Mouse (Mus musculus) embryonic facial prominence, embryonic 11.5 days (tissue): ENCODE measurements around the gene Larp1. TPM values are rescaled to one million over a fixed set of nuclear protein-coding genes. Genes with fewer than 3 reads are reported as not detected.

Experiments
- ATAC-seq: fragments of 200-750 bp; cut with Nextera tagmentation; replicated peaks from 2 replicates; pipeline ENCODE4 v1.8.0; 2017; ENCODE audit warnings: low read depth; ENCODE audit not compliant: insufficient number of reproducible peaks, low FRiP score, low TSS enrichment
- DNase-seq: peaks from one replicate; pipeline ENCODE4 v3.0.0-alpha.2; 2015; ENCODE audit warnings: low spot score
- H3K27ac ChIP-seq: fragments of 300-500 bp; sonication (generic); replicated peaks from 2 replicates; pipeline ENCODE4 v1.5.1; 2014; ENCODE audit warnings: mild to moderate bottlenecking, low read depth, low read length, control low read depth
- H3K27me3 ChIP-seq: fragments of 300-500 bp; sonication (generic); 2 replicates; pipeline ENCODE4 v1.6.1; 2014; ENCODE audit warnings: mild to moderate bottlenecking, low read length, moderate library complexity, mixed read lengths; ENCODE audit not compliant: control insufficient read depth, insufficient read depth
- H3K36me3 ChIP-seq: fragments of 300-500 bp; sonication (generic); replicated peaks from 2 replicates; pipeline ENCODE4 v1.6.1; 2014; ENCODE audit warnings: low read depth, mild to moderate bottlenecking, low read length, moderate library complexity, mixed read lengths; ENCODE audit not compliant: control insufficient read depth, insufficient read depth
- H3K4me1 ChIP-seq: fragments of 300-500 bp; sonication (generic); 2 replicates; pipeline ENCODE4 v1.6.1; 2014; ENCODE audit warnings: low read length, mixed read lengths; ENCODE audit not compliant: control insufficient read depth, insufficient read depth
- H3K4me2 ChIP-seq: fragments of 300-500 bp; sonication (generic); 2 replicates; pipeline ENCODE4 v1.6.1; 2014; ENCODE audit warnings: low read depth, mild to moderate bottlenecking, control low read depth, low read length, moderate library complexity
- H3K4me3 ChIP-seq: fragments of 300-500 bp; sonication (generic); 2 replicates; pipeline ENCODE4 v1.5.1; 2014; ENCODE audit warnings: low read depth, low read length, control low read depth
- H3K9ac ChIP-seq: fragments of 300-500 bp; sonication (generic); replicated peaks from 2 replicates; pipeline ENCODE4 v1.6.1; 2014; ENCODE audit warnings: mild to moderate bottlenecking, control low read depth, low read length
- H3K9me3 ChIP-seq: fragments of 300-500 bp; sonication (generic); replicated peaks from 2 replicates; pipeline ENCODE4 v1.6.1; 2016; ENCODE audit warnings: mild to moderate bottlenecking, low read length, inconsistent platforms, mixed read lengths; ENCODE audit not compliant: control insufficient read depth
- WGBS: fragments of 180-500 bp; shearing (Covaris S2); extraction: QIAGEN DNeasy Blood & Tissue Kit; methylation state at CpG from one replicate; pipeline ENCODE4 v1.1.7; 2014; 5-methylcytosine and 5-hydroxymethylcytosine counted together
- polyA plus RNA-seq: library from polyadenylated mRNA; unstranded; fragments of >200 nt; fragmentation: Nextera tagmentation; extraction: Ambion mirVana; gene quantifications from 2 replicates; pipeline ENCODE4 v1.2.1, GENCODE M21; 2014

The Larp1 gene
- 14.7 and 15.2 TPM in 2 replicates for polyA plus RNA-seq

DNA sequence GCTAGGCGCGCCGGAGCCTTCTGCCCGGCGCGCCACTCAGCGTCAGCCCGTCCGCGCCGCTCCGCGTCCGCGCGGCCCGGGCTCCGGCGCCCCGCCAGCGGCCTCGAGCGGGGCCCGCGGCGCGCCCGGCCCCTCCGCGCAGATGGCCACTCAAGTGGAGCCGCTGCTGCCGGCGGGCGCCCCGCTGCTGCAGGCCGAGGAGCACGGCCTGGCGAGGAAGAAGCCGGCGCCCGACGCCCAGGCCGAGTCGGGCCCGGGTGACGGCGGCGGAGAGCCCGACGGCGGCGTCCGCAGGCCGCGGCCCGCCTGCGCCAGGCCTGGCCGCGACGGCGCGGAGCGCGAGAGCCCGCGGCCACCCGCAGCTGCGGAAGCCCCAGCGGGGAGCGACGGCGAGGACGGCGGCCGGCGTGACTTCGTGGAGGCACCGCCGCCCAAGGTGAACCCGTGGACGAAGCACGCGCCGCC, at the start of gene Larp1:
Gene Larp1 (plus strand): TSS at position 14 of the 465 bp plus-strand sequence.
- ATAC-seq (no peak; the same call in 1 of the 2 replicates), DNase-seq (no peak)
- Histone ChIP-seq H3K4me1 (peaks cover 2% of the 10 kb centered on the region; the same call in 1 of the 2 replicates), H3K27me3 (no peaks in the 10 kb centered on the region), H3K4me3 (peak within 1 kb of the TSS; percentile 97), H3K36me3 (no peaks in the 10 kb centered on the region), H3K9me3 (no peaks in the 10 kb centered on the region), H3K9ac (peak within 1 kb of the TSS; percentile 92), H3K27ac (peak within 1 kb of the TSS; percentile 75), H3K4me2 (peak within 1 kb of the TSS; percentile 82)
- under 1% methylated on average over 74 of the region's 84 CpGs for WGBS

DNA sequence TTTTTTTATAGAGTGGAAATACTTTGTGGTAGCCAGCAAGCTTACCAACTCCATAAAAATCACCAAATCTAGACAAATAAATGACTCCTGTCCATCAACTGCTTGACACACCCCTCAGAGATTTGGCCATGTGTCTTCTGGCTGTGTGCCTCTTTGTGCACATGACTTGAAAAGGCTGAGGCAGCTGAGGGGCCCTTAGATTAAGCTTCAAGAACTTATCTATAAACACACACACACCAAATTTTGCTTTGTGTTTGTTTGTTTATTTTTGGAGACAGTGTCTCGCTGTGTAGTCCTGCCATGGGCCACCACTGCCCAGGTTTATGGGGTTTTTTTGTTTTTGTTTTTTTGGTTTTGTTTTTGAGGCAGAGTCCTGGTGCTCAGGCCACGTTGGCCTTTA, 48.9 kb upstream of the Larp1 start:
- Histone ChIP-seq H3K27ac (no peak overlapping the region), H3K27me3 (no peaks in the 10 kb centered on the region), H3K4me1 (no peaks in the 10 kb centered on the region), H3K36me3 (no peaks in the 10 kb centered on the region), H3K9me3 (no peaks in the 10 kb centered on the region), H3K9ac (no peak overlapping the region), H3K4me2 (no peak overlapping the region), H3K4me3 (no peak overlapping the region)
- DNase-seq (no peak), ATAC-seq (no peak)
- 75% methylated on average over 2 of the region's 2 CpGs for WGBS

DNA sequence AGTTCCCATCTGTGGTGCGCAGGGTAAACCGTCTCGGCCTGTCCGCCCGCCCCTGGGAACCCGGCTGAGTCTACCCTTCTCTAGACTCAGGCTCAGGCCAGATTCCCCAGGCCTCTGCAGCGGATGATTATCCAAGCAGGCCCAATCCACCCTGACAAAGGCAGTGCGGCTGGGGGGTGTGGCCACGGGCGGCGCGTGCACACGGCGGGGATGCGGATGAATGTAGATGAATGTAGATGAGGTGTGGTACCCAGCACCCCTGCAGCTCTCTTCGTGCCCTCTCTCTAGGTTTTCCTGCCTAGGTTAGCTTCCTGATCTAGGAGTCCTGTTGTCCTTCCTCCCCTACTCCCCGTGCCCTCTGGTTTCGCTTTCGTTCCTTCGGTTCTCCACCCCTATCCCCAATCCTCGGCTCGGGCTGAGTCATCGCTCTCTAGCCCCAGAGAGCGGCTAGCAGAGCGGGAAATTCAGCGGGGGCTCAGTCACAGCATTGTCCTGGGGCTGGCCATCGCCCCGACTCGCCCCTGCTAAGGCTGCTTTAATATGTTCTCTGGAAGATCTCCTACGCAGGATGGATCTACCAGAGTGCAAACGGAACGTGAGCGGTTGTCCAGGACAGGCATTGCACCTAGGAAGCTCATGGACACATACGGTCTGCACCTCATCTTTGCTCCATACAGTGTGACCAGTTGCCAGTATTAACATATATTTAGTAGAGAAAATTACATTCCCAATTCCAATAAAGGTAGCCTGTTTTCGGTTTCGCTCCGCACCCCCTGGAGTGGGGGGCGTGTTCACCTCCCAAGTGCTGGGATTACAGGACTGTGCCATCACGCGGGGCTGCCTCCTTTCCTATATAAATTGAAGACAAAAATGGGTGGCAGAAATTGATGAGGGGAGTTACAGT, 46.2 kb upstream of the Larp1 start:
- 1% methylated on average over 40 of the region's 40 CpGs for WGBS
- peak overlapping the region; percentile 82 for H3K9ac ChIP-seq
- H3K27me3 ChIP-seq: no peaks in the 10 kb centered on the region
- no peaks in the 10 kb centered on the region for H3K36me3 ChIP-seq
- peak overlapping the region; percentile 85 for H3K4me2 ChIP-seq
- no peaks in the 10 kb centered on the region for H3K9me3 ChIP-seq
- H3K4me1 ChIP-seq: no peaks in the 10 kb centered on the region
- H3K4me3 ChIP-seq: peak overlapping the region; percentile 58
- peak overlapping the region; percentile 47; the same call in 1 of the 2 replicates for H3K27ac ChIP-seq
- peak; percentile 91 for DNase-seq
- ATAC-seq: peak; percentile 92

DNA sequence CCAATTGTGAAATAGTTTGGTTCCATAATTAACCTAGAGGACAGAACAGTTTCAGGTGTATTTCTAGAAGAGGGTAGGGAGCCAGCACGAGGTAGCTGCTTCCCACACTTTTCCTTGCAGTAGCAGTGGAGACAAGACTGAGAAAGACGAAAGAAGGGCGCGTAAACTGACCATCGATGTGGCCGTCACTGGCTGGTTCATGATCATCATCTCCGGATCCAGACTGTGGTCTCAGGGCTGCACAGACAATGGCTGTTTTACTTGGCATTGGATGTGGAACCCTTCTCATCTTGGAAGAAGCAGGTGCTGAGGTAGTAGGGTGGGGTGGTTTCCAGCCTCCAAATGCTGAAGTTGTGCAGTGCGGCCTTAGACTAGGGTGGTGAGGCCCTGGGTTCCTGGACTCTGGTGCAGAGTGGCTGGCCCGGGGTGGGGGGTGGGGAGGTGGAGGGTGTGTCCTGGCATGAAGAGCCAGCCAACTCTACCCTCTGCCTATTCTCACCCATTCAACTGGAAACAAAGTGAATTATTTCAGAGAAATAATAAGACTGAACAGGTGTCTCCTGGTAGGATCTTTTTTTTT, 45.5 kb upstream of the Larp1 start:
- no peaks in the 10 kb centered on the region for H3K4me1 ChIP-seq
- 32% methylated on average over 9 of the region's 9 CpGs for WGBS
- peak overlapping the region; percentile 82 for H3K9ac ChIP-seq
- no peaks in the 10 kb centered on the region for H3K36me3 ChIP-seq
- no peaks in the 10 kb centered on the region for H3K9me3 ChIP-seq
- H3K4me3 ChIP-seq: peak overlapping the region; percentile 58
- DNase-seq: no peak
- ATAC-seq: no peak
- no peaks in the 10 kb centered on the region for H3K27me3 ChIP-seq
- no peak overlapping the region for H3K27ac ChIP-seq
- peak overlapping the region; percentile 85 for H3K4me2 ChIP-seq

DNA sequence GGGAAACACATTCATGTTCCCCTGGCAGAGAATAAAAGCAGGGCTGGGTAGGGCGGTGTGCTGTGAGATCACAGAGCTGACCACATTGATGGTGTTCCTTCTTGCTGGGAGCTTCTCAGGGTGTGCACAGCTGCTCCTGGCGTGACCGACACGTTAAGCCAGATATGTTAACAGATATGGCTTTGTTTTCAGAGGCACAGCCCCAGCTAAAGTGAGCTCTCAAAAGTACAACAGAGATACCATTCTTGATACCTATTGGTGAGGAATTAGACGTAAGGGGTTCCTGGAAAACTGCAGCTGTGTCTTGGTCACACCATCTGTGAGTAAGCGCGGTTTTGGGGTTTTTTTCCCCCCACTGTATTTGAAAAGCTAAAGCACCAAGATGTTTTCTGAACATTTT, 42.2 kb upstream of the Larp1 start:
- DNase-seq: no peak
- Histone ChIP-seq H3K9me3 (no peaks in the 10 kb centered on the region), H3K9ac (no peak overlapping the region), H3K36me3 (no peaks in the 10 kb centered on the region), H3K4me1 (no peaks in the 10 kb centered on the region), H3K27me3 (no peaks in the 10 kb centered on the region), H3K4me2 (no peak overlapping the region), H3K27ac (no peak overlapping the region), H3K4me3 (no peak overlapping the region)
- ATAC-seq: no peak
- 65% methylated on average over 7 of the region's 7 CpGs for WGBS

DNA sequence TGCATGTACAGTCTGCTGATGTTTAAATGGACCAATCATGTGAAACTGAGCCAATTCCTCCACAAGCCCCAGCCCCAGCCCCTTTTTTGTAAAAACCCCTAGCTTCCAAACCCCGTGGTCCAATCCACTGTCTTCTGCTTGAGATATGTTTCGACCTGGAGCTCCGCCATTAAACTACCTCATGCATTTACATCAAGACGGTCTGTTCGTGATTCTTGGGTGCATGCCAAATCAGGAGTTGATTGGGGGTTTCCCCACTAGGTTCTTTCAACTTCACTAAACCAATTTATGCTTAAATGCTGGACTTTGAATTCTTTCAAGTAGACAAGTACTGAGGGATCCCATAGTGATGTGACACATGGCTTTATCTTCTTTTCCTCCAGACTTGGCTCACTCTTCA, 40.6 kb upstream of the Larp1 start:
- Histone ChIP-seq H3K27ac (no peak overlapping the region), H3K4me2 (no peak overlapping the region), H3K9me3 (no peaks in the 10 kb centered on the region), H3K9ac (no peak overlapping the region), H3K4me1 (no peaks in the 10 kb centered on the region), H3K36me3 (no peaks in the 10 kb centered on the region), H3K4me3 (no peak overlapping the region), H3K27me3 (no peaks in the 10 kb centered on the region)
- DNase-seq (no peak), ATAC-seq (no peak)
- 92% methylated on average over 5 of the region's 5 CpGs for WGBS

DNA sequence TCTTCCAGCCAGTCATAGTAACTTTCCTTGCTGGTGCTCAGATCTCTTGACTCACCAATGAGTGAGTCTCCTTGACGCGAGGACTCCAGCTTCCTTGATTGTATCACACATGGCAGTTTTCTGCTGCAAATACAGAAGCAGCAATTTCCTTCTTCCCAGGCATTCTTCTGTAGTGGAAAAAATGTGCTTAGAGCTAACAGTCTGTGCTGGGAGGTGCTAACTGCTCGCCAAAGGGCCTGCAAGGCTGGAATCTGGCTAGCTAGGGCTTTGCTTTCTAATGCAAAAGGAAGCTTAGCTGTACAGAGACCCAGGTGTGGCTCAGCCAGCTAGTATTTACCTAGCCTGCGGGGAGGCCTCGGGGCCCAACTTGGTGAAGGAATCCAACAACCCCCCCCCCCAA, 38.3 kb upstream of the Larp1 start:
- H3K27ac ChIP-seq: no peak overlapping the region
- H3K4me2 ChIP-seq: no peak overlapping the region
- H3K9me3 ChIP-seq: no peaks in the 10 kb centered on the region
- no peaks in the 10 kb centered on the region for H3K36me3 ChIP-seq
- DNase-seq (peak; percentile 14), ATAC-seq (no peak)
- H3K4me3 ChIP-seq: no peak overlapping the region
- no peaks in the 10 kb centered on the region for H3K4me1 ChIP-seq
- no peaks in the 10 kb centered on the region for H3K27me3 ChIP-seq
- H3K9ac ChIP-seq: no peak overlapping the region
- WGBS: 23% methylated on average over 5 of the region's 5 CpGs
